Mouse (Mus musculus): ENCODE data around the gene Exoc1.

DNA sequence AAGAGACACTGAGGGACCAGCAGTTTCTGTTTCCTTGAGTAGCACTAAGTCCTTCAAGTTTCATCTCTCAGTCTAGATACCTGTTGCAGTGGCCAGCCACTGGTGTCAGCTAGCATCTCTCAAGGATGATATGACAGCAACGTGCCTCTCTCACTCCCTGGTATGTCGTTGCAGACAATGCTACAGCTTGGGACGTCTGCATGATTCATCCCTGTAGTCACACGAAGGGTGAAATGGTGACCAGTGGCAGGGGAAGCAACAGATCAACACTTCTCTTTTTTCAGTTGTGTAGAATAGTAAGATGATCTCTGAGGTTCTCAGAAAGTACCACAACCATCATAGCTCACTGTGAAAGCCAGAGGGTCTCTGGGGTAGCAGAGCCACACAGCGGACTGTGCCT, 4.5 kb upstream of the Exoc1 start:
- TF ChIP-seq USF1 (IDR thresholded peaks at IDR 0.05; ENCODE audit: low read depth) (no peak), CTCF (IDR thresholded peaks at IDR 0.05; ENCODE audit: control insufficient read depth, insufficient read depth, insufficient read length) (no peak), MYOG (IDR thresholded peaks at IDR 0.05; ENCODE audit: control insufficient read depth, extremely low read depth, insufficient read length) (no peak), MYOD1 (IDR thresholded peaks at IDR 0.05; ENCODE audit: control insufficient read depth, insufficient read length, low read depth) (no peak), MAX (IDR thresholded peaks at IDR 0.05) (no peak), FOSL1 (IDR thresholded peaks at IDR 0.05; ENCODE audit: insufficient read depth, low read length, poor library complexity, severe bottlenecking) (no peak), CEBPB (IDR thresholded peaks at IDR 0.05; ENCODE audit: low read depth) (no peak)
